Comparison of ENCODE assay signal across 8 mouse cellular contexts in genomic region chr3:95280747-95281146, GRCm38 (mm10). TPM values are rescaled to one million over a fixed set of nuclear protein-coding genes. Genes with fewer than 3 reads are reported as not detected.
DNase-seq lines count a peak whose midpoint lies in the region; ATAC-seq and TF ChIP-seq lines count a peak whose summit lies in the region.

No protein-coding gene starts in this region.

- TF ChIP-seq CTCF in bone marrow, adult 2 months (IDR thresholded peaks at IDR 0.05; ENCODE audit: control insufficient read depth, insufficient read depth, low read length): no peak

- DNase-seq in kidney, postnatal 36 days: peak; percentile 53 to 58
- no peak for DNase-seq in midbrain, embryonic 10.5 days (ENCODE audit: low spot score)
- DNase-seq in ovary, postnatal 10 days (ENCODE audit: low spot score): no peak
- no peak for DNase-seq in spleen, postnatal 14 days (ENCODE audit: low spot score in 2 of 2)

- no peak for TF ChIP-seq POLR2A in bone marrow, adult 2 months (IDR thresholded peaks at IDR 0.05; ENCODE audit: borderline replicate concordance, control insufficient read depth, low read depth, low read length)

- peaks cover 60% of the 10 kb centered on the region for H3K4me1 ChIP-seq in megakaryocyte, embryonic 14.5 days
- H3K4me1 ChIP-seq in bone marrow, adult 2 months (ENCODE audit: control insufficient read depth, insufficient read depth, low read length): no peaks in the 10 kb centered on the region; the same call in 1 of the 2 replicates
- H3K4me1 ChIP-seq in heart, embryonic 14.5 days (ENCODE audit: control insufficient read depth in 2 of 2, insufficient read depth in 2 of 2, low read length in 2 of 2): peaks cover 8 to 30% of the 10 kb centered on the region in 2 experiments
- H3K4me1 ChIP-seq in midbrain, embryonic 10.5 days: peaks cover 39% of the 10 kb centered on the region

- 3% methylated on average over 8 of the region's 8 CpGs for WGBS in bone marrow, adult 2 months
- WGBS in heart, embryonic 14.5 days: 16% methylated on average over 8 of the region's 8 CpGs
- 25% methylated on average over 8 of the region's 8 CpGs for WGBS in midbrain, embryonic 10.5 days

- no peaks in the 10 kb centered on the region for H3K9me3 ChIP-seq in megakaryocyte, embryonic 14.5 days
- H3K9me3 ChIP-seq in heart, embryonic 14.5 days (ENCODE audit: control insufficient read depth, low read length): no peaks in the 10 kb centered on the region
- H3K9me3 ChIP-seq in midbrain, embryonic 10.5 days (replicated peaks): no peaks in the 10 kb centered on the region

- H3K4me3 ChIP-seq in megakaryocyte, embryonic 14.5 days (replicated peaks): peak overlapping the region; percentile 99
- peak overlapping the region; percentile 37 for H3K4me3 ChIP-seq in bone marrow, adult 2 months (replicated peaks; ENCODE audit: control insufficient read depth, low read depth, low read length)
- H3K4me3 ChIP-seq in heart, embryonic 14.5 days (ENCODE audit: control insufficient read depth in 1 of 2, insufficient read depth in 1 of 2, low read depth in 1 of 2, low read length in 2 of 2): peak overlapping the region; percentile 83 to 96
- peak overlapping the region; percentile 81 for H3K4me3 ChIP-seq in midbrain, embryonic 10.5 days

- H3K36me3 ChIP-seq in megakaryocyte, embryonic 14.5 days (replicated peaks; ENCODE audit: low read length): peaks cover 46% of the 10 kb centered on the region
- no peaks in the 10 kb centered on the region; the same call in 1 of the 2 replicates for H3K36me3 ChIP-seq in heart, embryonic 14.5 days (ENCODE audit: control insufficient read depth, insufficient read depth, low read length)
- H3K36me3 ChIP-seq in midbrain, embryonic 10.5 days: no peaks in the 10 kb centered on the region

- H3K9ac ChIP-seq in heart, embryonic 14.5 days (ENCODE audit: low read length): peak overlapping the region; percentile 94

- H3K4me2 ChIP-seq in heart, embryonic 14.5 days (ENCODE audit: low read length): peak overlapping the region; percentile 89

- peak overlapping the region; percentile 84; the same call in 1 of the 2 replicates for H3K27ac ChIP-seq in bone marrow, adult 2 months (ENCODE audit: control insufficient read depth, insufficient read depth, low read depth, low read length, poor library complexity)
- H3K27ac ChIP-seq in heart, embryonic 14.5 days (replicated peaks in 1 of 2; ENCODE audit: control insufficient read depth in 1 of 2, insufficient read depth in 1 of 2, low read depth in 2 of 2, low read length in 2 of 2): peak overlapping the region; percentile 91 to 96
- peak overlapping the region; percentile 95 for H3K27ac ChIP-seq in midbrain, embryonic 10.5 days (replicated peaks)

- no peaks in the 10 kb centered on the region for H3K27me3 ChIP-seq in megakaryocyte, embryonic 14.5 days (replicated peaks)
- H3K27me3 ChIP-seq in heart, embryonic 14.5 days (ENCODE audit: control insufficient read depth, insufficient read depth, low read length): no peaks in the 10 kb centered on the region
- no peaks in the 10 kb centered on the region for H3K27me3 ChIP-seq in midbrain, embryonic 10.5 days (ENCODE audit: low read depth, poor library complexity, severe bottlenecking)

- no peak for ATAC-seq in megakaryocyte, adult 5-6 weeks (ENCODE audit: poor library complexity, severe bottlenecking)
- no peak for ATAC-seq in heart, embryonic 14.5 days (ENCODE audit: insufficient number of reproducible peaks, insufficient read depth, low FRiP score, low read depth)

RNA-seq across cellular contexts. Expression of gene Mindy1, which starts 0.4 kb away (rescaled TPM):
- 517 and 1,363 TPM in 2 replicates for polyA plus RNA-seq in megakaryocyte, embryonic 14.5 days (2012; ENCODE audit: insufficient read depth, low replicate concordance)
- total RNA-seq in megakaryocyte, adult 5-6 weeks (2015): 49.5 and 55.2 TPM in 2 replicates
- total RNA-seq in megakaryocyte, adult 5-6 weeks (2017): 44.0 and 54.1 TPM in 2 replicates
- 50.3 and 67.0 TPM in 2 replicates for polyA plus RNA-seq in bone marrow, adult 2 months (2011; ENCODE audit: insufficient read depth, insufficient read length, low replicate concordance, missing spikeins)
- polyA plus RNA-seq in heart, embryonic 14.5 days (2014; fragmentation: Nextera tagmentation; extraction: Ambion mirVana): 25.6 and 28.8 TPM in 2 replicates
- polyA plus RNA-seq in midbrain, embryonic 10.5 days (2016; fragmentation: Nextera tagmentation; extraction: Ambion mirVana): 29.2 and 37.6 TPM in 2 replicates

RNA-seq across cellular contexts. Expression of gene Prune1, which starts 1.1 kb away (rescaled TPM):
- 5.2 and 6.0 TPM in 2 replicates for polyA plus RNA-seq in megakaryocyte, embryonic 14.5 days (2012; ENCODE audit: insufficient read depth, low replicate concordance)
- 12.4 and 14.5 TPM in 2 replicates for total RNA-seq in megakaryocyte, adult 5-6 weeks (2015)
- total RNA-seq in megakaryocyte, adult 5-6 weeks (2017): 7.8 and 10.2 TPM in 2 replicates
- 8.3 and 12.4 TPM in 2 replicates for polyA plus RNA-seq in bone marrow, adult 2 months (2011; ENCODE audit: insufficient read depth, insufficient read length, low replicate concordance, missing spikeins)
- 29.8 and 31.7 TPM in 2 replicates for polyA plus RNA-seq in heart, embryonic 14.5 days (2014; fragmentation: Nextera tagmentation; extraction: Ambion mirVana)
- 25.2 and 27.9 TPM in 2 replicates for polyA plus RNA-seq in midbrain, embryonic 10.5 days (2016; fragmentation: Nextera tagmentation; extraction: Ambion mirVana)

RNA-seq across cellular contexts. Expression of gene Anxa9, which starts 26.2 kb away (rescaled TPM):
- polyA plus RNA-seq in megakaryocyte, embryonic 14.5 days (2012; ENCODE audit: insufficient read depth, low replicate concordance): 0.66 TPM in 1 of 2 replicates, not detected in the other
- 3.0 and 3.8 TPM in 2 replicates for total RNA-seq in megakaryocyte, adult 5-6 weeks (2015)
- total RNA-seq in megakaryocyte, adult 5-6 weeks (2017): 1.9 and 2.4 TPM in 2 replicates
- polyA plus RNA-seq in bone marrow, adult 2 months (2011; ENCODE audit: insufficient read depth, insufficient read length, low replicate concordance, missing spikeins): 3.8 and 4.3 TPM in 2 replicates
- 0.88 TPM in 2 replicates for polyA plus RNA-seq in heart, embryonic 14.5 days (2014; fragmentation: Nextera tagmentation; extraction: Ambion mirVana)
- 1.5 and 1.9 TPM in 2 replicates for polyA plus RNA-seq in midbrain, embryonic 10.5 days (2016; fragmentation: Nextera tagmentation; extraction: Ambion mirVana)

RNA-seq across cellular contexts. Expression of gene Bnipl, which starts 29.8 kb away (rescaled TPM):
- polyA plus RNA-seq in megakaryocyte, embryonic 14.5 days (2012; ENCODE audit: insufficient read depth, low replicate concordance): 0.30 TPM in 1 of 2 replicates, not detected in the other
- total RNA-seq in megakaryocyte, adult 5-6 weeks (2015): not detected in 2 replicates
- not detected in 2 replicates for total RNA-seq in megakaryocyte, adult 5-6 weeks (2017)
- polyA plus RNA-seq in bone marrow, adult 2 months (2011; ENCODE audit: insufficient read depth, insufficient read length, low replicate concordance, missing spikeins): 1.7 TPM in 1 of 2 replicates, not detected in the other
- not detected in 2 replicates for polyA plus RNA-seq in heart, embryonic 14.5 days (2014; fragmentation: Nextera tagmentation; extraction: Ambion mirVana)
- polyA plus RNA-seq in midbrain, embryonic 10.5 days (2016; fragmentation: Nextera tagmentation; extraction: Ambion mirVana): 0.09 and 0.32 TPM in 2 replicates

RNA-seq across cellular contexts. Expression of gene Cers2, which starts 33.8 kb away (rescaled TPM):
- polyA plus RNA-seq in megakaryocyte, embryonic 14.5 days (2012; ENCODE audit: insufficient read depth, low replicate concordance): 36.9 and 124 TPM in 2 replicates
- 184 and 191 TPM in 2 replicates for total RNA-seq in megakaryocyte, adult 5-6 weeks (2015)
- 86.0 and 107 TPM in 2 replicates for total RNA-seq in megakaryocyte, adult 5-6 weeks (2017)
- polyA plus RNA-seq in bone marrow, adult 2 months (2011; ENCODE audit: insufficient read depth, insufficient read length, low replicate concordance, missing spikeins): 70.3 and 159 TPM in 2 replicates
- 118 and 123 TPM in 2 replicates for polyA plus RNA-seq in heart, embryonic 14.5 days (2014; fragmentation: Nextera tagmentation; extraction: Ambion mirVana)
- polyA plus RNA-seq in midbrain, embryonic 10.5 days (2016; fragmentation: Nextera tagmentation; extraction: Ambion mirVana): 116 and 120 TPM in 2 replicates

Comparison
In these comparisons a context has a peak if more than half of its experiments do, and no peak if none do; other contexts are left out.
1. H3K4me3 ChIP-seq: peak in every context shown above with its lines; median percentile 99 in megakaryocyte, embryonic 14.5 days; 90 in heart, embryonic 14.5 days; 81 in midbrain, embryonic 10.5 days; 37 in bone marrow, adult 2 months.
2. DNase-seq: peak in kidney, postnatal 36 days (2 of 2); none in midbrain, embryonic 10.5 days (single experiment), ovary, postnatal 10 days (single experiment) and spleen, postnatal 14 days (0 of 2).
3. Peak in every context shown above with its lines, with median percentiles within 50 percentile points of each other: H3K27ac ChIP-seq.